Mouse (Mus musculus): ENCODE measurements at regions not wholly inside any gene's neighbourhood (a gene's known extent, or its start where the extent isn't known, plus 50 kb on each side); places are given as distances from the start of the nearest gene placed in this dataset.

- TF ChIP-seq POLR2A (IDR thresholded peaks at IDR 0.05; ENCODE audit: extremely low read depth, insufficient read depth, low read length) (no peak), CTCF (IDR thresholded peaks at IDR 0.05; ENCODE audit: low read depth, low read length) (no peak)
Observed at GRCm38 (mm10) chr10:70866737-70867136, 211.0 kb upstream of the Phyhipl start.

Measured in liver, adult 2 months (tissue).